Mouse (Mus musculus): Measurements from ENCODE around the gene Hmox1. TPM values are rescaled to one million over a fixed set of nuclear protein-coding genes. Genes with fewer than 3 reads are reported as not detected.

Hmox1 gene
- total RNA-seq (2023; ENCODE audit: inconsistent age), result 16.3 to 28.0 TPM (median 21.4 TPM) in 4 replicates

GRCm38 (mm10) chr8:75093399-75094156, at the start of gene Hmox1:
Hmox1 (plus strand) TSS chr8:75093621.

GRCm38 (mm10) chr8:75109236-75109967, 16.0 kb downstream of the Hmox1 start, which contains the start of gene Mcm5:
Mcm5 (plus strand) TSS chr8:75109569.

Other genes with a start within 250 kb of the Hmox1 start
- not detected in 4 replicates for gene Isx, start 220.4 kb upstream of the Hmox1 start, total RNA-seq (2023; ENCODE audit: inconsistent age)
- 34.5 to 45.8 TPM (median 39.4 TPM) in 4 replicates for gene Hmgxb4, start 100.3 kb upstream of the Hmox1 start, total RNA-seq (2023; ENCODE audit: inconsistent age)
- gene Tom1, start 59.9 kb upstream of the Hmox1 start, total RNA-seq (2023; ENCODE audit: inconsistent age), result 20.2 to 34.1 TPM (median 24.0 TPM) in 4 replicates
- gene Mcm5, start 15.9 kb downstream of the Hmox1 start, total RNA-seq (2023; ENCODE audit: inconsistent age), result 51.4 to 58.1 TPM (median 54.0 TPM) in 4 replicates
- not detected in 4 replicates for gene Rasd2, start 120.3 kb downstream of the Hmox1 start, total RNA-seq (2023; ENCODE audit: inconsistent age)

Data from B cell, adult (primary cell).